Mouse (Mus musculus) regulatory T cell (primary cell): Measurements from ENCODE around the gene Papln.

ENCODE experiments used
- in situ Hi-C: fragments of 300-600 bp; cut with MboI, MseI; formaldehyde crosslinking; loops from one replicate; pipeline ENCODE4 v1.15.1; 2025; ENCODE audit warnings: high pct_unique_total_duplicates

The Papln gene

GRCm38 (mm10) chr12:83763311-83764043 lies at the start of gene Papln:
Gene Papln (plus strand): TSS chr12:83763634.
- in situ Hi-C loops = no loop called here

- in situ Hi-C loops = no loop called here
Measured at GRCm38 (mm10) chr12:83713749-83714148, 49.7 kb upstream of the Papln start.

GRCm38 (mm10) chr12:83716416-83717184 lies 46.8 kb upstream of the Papln start:
- in situ Hi-C loops = no loop called here

DNA sequence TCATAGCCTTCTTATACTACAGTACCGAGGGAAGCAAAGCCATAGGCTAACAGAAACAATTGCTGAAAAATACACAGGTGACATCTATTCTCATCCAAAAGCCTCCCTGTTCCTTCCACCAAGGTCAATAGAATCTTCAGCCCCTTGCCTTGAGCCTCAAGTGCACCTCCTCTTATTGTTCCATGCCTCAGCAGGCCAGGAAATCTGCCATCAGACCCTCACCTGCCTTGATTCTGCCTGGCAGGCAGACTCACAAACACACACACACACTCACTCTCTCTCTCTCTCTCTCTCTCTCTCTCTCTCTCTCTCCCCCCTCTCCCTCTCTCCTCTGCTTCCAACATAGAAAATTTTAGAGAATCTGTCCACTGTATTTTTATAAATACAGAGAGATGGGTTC lies 44.0 kb upstream of the Papln start:
- in situ Hi-C loops = no loop called here

GRCm38 (mm10) chr12:83721281-83721680 lies 42.2 kb upstream of the Papln start:
- in situ Hi-C loops = no loop called here

- in situ Hi-C loops = no loop called here
Measured at GRCm38 (mm10) chr12:83723037-83723436, 40.4 kb upstream of the Papln start.

DNA sequence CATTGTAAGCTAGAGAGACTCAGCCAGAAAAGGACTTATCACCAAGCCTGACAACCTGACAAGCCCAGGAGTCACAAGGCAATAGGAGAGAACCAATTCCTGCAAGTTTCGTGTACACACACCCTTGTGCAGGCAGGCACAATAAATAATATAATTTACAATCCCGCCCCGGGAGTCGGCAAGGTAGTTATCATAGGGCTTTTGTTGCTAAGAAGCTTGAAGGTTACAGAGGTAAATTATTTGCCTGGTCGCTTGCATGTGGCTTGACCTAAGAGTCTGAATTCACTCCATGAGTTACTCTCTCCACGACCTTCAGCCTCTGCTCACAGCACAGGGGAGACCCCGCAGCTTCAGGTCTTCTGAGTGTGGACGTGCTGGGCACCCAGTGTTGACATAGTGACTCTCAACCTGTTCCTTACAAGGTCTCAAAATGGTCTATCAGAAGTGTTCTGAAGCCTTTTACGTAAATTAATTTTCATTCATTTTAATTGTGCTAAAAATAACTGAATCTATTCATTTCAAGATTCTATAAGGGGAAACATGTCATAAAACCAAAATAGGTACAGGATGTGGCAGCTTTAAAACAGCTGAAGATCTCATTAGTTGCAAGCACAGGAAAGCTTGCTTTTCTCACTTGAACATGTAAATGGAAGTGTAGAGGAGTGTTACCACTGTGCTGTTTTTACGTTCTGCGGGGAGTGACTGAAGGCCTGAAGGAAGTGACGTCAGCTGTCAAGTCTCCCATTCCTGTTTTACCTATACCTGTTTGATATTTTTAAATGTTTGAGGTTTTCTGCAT lies 36.7 kb upstream of the Papln start:
- in situ Hi-C loops = no loop called here

DNA sequence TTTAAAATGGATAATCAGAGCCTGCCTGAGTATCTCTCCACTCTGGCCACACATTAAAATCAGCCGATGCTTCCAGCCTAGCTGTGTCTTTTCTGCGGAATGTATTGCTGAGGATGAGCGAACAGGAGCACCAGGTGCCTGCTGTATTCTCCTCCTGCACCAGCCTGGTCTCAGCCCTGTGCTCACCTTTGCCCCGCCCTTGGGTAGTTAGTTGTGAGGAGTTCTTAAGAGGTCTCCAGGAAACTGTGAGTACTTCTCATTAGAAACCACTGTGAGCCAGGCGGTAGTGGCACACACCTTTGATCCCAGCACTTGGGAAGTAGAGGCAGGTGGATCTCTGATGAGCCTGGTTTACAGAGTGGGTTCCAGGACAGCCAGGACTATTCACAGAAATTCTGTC lies 31.2 kb upstream of the Papln start:
- in situ Hi-C loops = no loop called here

DNA sequence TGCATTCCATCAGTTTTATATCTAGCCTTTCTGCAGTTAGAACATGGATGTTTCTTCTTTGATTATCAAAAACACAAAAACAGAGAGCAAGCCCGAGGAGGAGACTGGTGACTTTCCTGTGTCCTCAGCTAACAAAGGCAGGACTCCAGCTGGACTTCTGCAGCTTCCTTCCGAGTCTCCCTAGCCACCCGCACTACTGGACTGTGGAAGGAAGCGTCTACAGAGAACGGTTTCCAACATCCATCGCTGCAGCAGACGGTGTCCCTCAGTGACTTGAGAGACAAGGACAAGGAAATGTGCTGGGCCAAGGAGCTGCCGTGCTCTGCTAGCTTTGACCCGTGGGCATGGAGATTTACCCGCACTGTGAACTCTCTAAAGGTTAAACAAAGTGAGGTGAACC lies 29.4 kb upstream of the Papln start:
- in situ Hi-C loops = no loop called here

GRCm38 (mm10) chr12:83736236-83736635 lies 27.2 kb upstream of the Papln start:
- in situ Hi-C loops = no loop called here

DNA sequence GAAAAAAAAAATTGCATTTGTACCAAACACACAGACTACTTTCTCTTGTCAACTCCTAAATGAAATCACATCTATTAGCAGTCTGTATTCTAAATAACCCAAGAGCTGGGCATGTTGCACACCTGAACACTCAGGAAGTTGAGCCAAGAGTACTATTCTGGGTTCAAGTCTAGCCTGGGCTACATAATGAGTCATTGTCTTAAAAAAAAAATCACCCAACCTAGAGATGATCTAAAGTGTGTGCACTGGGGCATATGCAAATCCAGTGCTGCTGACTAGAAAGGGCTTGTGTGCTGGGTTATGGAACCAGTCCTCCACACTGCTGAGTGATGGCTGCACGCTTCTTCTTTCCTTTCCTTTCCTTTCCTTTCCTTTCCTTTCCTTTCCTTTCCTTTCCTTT lies 24.8 kb upstream of the Papln start:
- in situ Hi-C loops = no loop called here

DNA sequence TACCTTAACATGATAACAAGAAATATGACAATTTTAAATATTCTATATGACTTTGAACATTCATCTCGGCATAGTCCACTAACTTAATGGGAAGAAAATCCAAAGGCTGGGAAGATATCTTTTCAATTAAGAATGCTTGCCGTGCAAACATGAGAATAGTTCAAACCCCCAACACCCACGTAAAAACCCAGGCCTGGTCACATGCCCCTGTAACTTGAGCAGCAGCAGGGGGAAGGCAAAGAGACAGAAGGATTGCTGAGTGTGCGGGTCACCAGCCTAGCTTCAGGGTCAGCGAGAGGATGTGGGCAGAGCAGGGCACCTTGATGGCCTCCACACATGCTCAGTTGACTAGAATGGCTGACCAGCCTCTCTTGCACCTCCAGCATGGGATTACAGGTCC lies 21.7 kb upstream of the Papln start:
- in situ Hi-C loops = no loop called here

DNA sequence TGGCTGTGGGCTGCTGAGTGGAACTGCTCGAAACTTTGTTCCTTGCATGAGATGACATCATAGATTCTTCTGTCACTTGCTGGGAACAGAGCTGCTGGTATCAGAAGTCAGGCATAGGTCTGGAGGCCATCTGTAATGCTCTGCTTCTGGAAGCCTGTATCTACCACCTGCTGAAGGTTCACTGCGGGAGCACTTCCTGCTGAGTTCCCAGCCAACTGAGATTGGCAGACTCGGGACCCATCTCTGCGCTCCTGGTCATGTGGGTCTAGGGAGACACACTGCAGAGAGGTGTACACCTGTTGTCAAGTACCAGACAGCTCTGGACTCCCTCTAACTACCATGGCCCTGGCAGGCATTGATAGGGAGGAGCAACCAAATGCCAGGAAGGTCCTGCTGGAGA lies 20.6 kb upstream of the Papln start:
- in situ Hi-C loops = no loop called here

DNA sequence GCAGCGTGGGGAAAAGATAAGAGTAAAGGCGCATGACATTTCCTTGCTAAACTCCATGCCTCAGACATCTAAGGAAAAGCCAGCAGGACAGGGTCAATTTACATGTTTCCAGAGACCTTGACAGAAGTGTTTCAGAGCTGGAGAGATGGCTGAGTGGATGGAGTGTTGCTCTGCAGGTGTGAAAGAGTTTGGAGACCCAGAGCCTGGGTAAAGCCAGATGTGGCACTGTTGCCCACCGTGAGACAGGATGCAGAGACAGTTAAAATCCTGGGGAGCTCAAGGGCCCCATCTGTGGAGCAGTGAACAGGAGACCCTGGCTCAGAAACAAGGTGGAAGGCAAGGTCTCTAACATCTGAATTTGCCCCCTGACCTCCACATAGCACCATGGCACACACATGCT lies 19.7 kb upstream of the Papln start:
- in situ Hi-C loops = no loop called here

GRCm38 (mm10) chr12:83749186-83749585 lies 14.2 kb upstream of the Papln start:
- in situ Hi-C loops = no loop called here

GRCm38 (mm10) chr12:83752495-83752894 lies 10.9 kb upstream of the Papln start:
- in situ Hi-C loops = no loop called here

- in situ Hi-C loops = no loop called here
Measured at GRCm38 (mm10) chr12:83758735-83759134, 4.7 kb upstream of the Papln start.

- in situ Hi-C loops = no loop called here
Measured at GRCm38 (mm10) chr12:83760201-83760600, 3.2 kb upstream of the Papln start.

DNA sequence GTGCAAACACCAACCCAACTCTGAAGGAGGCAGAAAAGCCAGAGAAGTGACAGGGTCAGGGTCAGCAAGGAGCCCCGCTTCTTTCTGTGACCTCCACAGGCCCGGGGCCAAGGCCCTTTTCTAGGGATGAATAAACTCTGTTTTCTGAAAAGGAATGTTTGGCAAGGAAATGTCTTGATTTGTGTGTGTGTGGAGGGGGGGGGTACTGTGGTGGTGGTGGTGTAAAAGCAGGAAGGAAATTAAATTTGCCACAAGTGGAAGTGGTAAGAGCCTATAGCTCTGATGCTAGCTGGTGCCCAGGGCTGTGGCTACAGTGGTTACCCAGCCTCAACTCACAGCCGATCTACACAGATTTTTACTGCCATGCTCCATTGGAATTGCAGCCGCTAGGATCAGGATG lies 728 bp upstream of the Papln start:
- in situ Hi-C loops = no loop called here

- in situ Hi-C loops = no loop called here
Measured at GRCm38 (mm10) chr12:83764044-83764365, 571 bp downstream of the Papln start.

DNA sequence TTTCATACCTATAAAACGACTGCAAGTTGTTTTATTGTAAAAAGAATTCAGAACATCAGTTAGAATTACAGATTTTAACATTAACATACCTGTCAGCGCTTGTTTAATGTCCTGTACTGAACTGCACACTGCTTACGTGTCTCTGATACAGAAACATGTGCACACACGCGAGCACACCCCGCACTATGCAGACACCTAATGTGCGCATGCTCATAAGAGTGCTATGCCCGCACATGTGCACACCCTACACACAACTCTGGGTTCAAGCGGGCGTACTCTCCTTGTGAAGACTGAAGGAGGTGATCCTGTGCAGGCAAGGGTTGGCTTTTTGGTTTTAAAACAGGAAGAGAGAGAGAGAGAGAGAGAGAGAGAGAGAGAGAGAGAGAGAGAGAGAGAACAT lies 1.1 kb downstream of the Papln start:
- in situ Hi-C loops = no loop called here

DNA sequence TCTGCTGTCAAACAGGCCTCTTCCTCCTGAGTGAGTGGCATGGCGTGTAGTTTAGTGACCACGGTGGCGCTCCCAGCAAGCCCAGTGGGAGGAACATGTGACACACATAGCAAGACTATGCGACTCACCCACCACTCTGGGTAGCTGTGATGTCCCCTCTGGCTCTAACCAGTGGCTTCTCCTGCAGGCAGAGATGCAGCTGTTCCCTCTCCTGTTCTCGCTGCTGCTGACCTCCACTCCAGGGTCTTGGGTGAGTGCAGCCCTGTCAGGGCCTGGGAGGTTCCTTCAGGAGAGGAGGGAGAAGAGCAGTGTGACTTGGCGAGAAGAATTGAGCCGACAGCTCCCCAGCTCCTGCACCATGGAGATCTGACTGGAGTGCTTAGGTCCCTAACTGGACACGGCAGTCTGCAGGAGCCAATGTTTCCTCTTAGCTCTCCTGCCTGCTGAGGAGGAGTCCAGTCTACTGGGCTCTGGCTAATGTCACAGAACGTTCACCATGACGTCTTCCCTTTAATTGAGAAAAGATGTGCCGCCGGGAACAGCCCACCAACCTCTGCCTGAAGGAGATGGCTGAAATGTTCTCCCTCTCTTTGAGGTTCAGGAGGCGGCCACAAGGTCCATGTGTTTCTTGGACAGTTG lies 2.6 kb downstream of the Papln start:
- in situ Hi-C loops = no loop called here
